Mouse (Mus musculus) c-Kit-positive CD71-positive TER-119-negative erythroid progenitor cells, embryonic 14.5 days (primary cell): ENCODE measurements around the gene Irf6.

Experiments
- DNase-seq: peaks from one replicate; pipeline ENCODE4 v3.0.0-alpha.2; 2013; ENCODE audit warnings: low read depth

Gene Irf6

GRCm38 (mm10) chr1:193152872-193153271 lies at the start of gene Irf6:
TSS of gene Irf6 (plus strand) at chr1:193153111.
- DNase-seq, result no peak

GRCm38 (mm10) chr1:193112093-193112492 lies 40.8 kb upstream of the Irf6 start:
- DNase-seq, result no peak

GRCm38 (mm10) chr1:193122793-193123192 lies 30.1 kb upstream of the Irf6 start:
- DNase-seq, result no peak

- DNase-seq, result no peak
These were observed 29.6 kb upstream of the Irf6 start for GRCm38 (mm10) chr1:193123290-193123689.

- DNase-seq, result peak; percentile 21
These were observed 27.1 kb upstream of the Irf6 start for GRCm38 (mm10) chr1:193125835-193126234.

GRCm38 (mm10) chr1:193128055-193128454 lies 24.9 kb upstream of the Irf6 start:
- DNase-seq, result no peak

- DNase-seq, result no peak
These were observed 23.6 kb upstream of the Irf6 start for GRCm38 (mm10) chr1:193129321-193129720.

GRCm38 (mm10) chr1:193129786-193130455 lies 23.0 kb upstream of the Irf6 start, which contains the start of gene Diexf:
TSS of gene Diexf (minus strand) at chr1:193130272.
- peak; percentile 99 for DNase-seq

GRCm38 (mm10) chr1:193130456-193130825 lies 22.5 kb upstream of the Irf6 start:
- no peak for DNase-seq

- DNase-seq, result no peak
These were observed 22.1 kb upstream of the Irf6 start for GRCm38 (mm10) chr1:193130839-193131238.

GRCm38 (mm10) chr1:193131311-193131948 lies 21.5 kb upstream of the Irf6 start:
- no peak for DNase-seq

GRCm38 (mm10) chr1:193132385-193132784 lies 20.5 kb upstream of the Irf6 start:
- no peak for DNase-seq

- DNase-seq, result no peak
These were observed 19.2 kb upstream of the Irf6 start for GRCm38 (mm10) chr1:193133726-193134125.

GRCm38 (mm10) chr1:193138087-193138486 lies 14.8 kb upstream of the Irf6 start:
- no peak for DNase-seq

GRCm38 (mm10) chr1:193138669-193139068 lies 14.2 kb upstream of the Irf6 start:
- no peak for DNase-seq

- no peak for DNase-seq
These were observed 11.8 kb upstream of the Irf6 start for GRCm38 (mm10) chr1:193141118-193141517.

- DNase-seq, result no peak
These were observed 10.3 kb upstream of the Irf6 start for GRCm38 (mm10) chr1:193142517-193143062.

- DNase-seq, result no peak
These were observed 8.4 kb upstream of the Irf6 start for GRCm38 (mm10) chr1:193144516-193144915.

- no peak for DNase-seq
These were observed 7.8 kb upstream of the Irf6 start for GRCm38 (mm10) chr1:193145101-193145500.

GRCm38 (mm10) chr1:193146416-193146815 lies 6.5 kb upstream of the Irf6 start:
- no peak for DNase-seq

- DNase-seq, result no peak
These were observed 3.7 kb upstream of the Irf6 start for GRCm38 (mm10) chr1:193149231-193149630.

- DNase-seq, result no peak
These were observed 1.8 kb upstream of the Irf6 start for GRCm38 (mm10) chr1:193151134-193151533.

- no peak for DNase-seq
These were observed 650 bp downstream of the Irf6 start for GRCm38 (mm10) chr1:193153561-193153960.
